Mouse (Mus musculus) heart, adult 9 months (tissue): ENCODE measurements at regions not wholly inside any gene's neighbourhood (a gene's known extent, or its start where the extent isn't known, plus 50 kb on each side); places are given as distances from the start of the nearest gene placed in this dataset.
A peak's percentile ranks its signal among the peaks of the same experiment; 100 is the strongest.
"Not testable (repeated sequence)": the region's sequence is repeated elsewhere in the genome, so short reads cannot be mapped to it uniquely, and the experiment has no call there.

ENCODE experiments used
- DNase-seq, 2 experiments: peaks; one replicate each; pipeline ENCODE4 v3.0.0; 2022; ENCODE audit warnings: low spot score in 2 of 2

DNA sequence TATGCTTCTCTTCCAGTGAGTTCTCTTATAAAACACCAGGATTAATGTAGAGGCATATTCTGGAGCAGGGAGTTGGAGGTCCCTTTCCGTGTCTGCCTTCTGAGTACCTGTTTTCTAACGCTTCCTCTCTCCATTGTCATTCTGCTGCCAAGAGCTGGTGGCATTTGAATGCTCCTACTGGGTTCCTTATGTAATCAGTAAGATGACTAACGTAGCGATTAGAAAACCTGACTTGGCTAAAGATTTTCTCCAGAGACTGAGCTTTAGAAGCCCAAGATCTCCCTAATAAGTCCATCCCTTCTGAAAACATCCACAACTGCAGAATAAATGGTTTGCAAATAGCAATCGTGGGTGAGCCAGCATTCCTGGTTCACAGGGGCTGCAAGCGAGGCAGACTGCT, 174.5 kb downstream of the Dhx15 start:
- no peak for DNase-seq

DNA sequence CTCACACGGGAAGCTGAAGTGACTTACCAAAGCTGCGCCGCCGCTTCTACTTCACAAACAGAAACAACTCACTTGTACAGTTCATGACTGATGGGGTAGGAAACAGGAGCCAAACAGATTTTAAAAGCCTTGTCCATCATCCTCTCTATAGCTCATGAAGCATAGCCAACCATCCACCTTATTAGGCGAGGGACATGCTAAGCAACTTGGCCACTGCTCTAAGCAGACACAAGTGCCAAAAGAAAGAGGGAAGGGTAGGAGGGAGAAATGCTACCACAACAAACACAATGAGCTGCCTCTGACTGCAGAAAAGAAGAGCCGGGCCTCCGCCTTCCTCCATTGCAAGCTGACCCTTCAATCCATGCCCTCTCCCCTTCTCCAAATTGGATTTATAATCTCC, 179.9 kb downstream of the Dhx15 start:
- no peak for DNase-seq

DNA sequence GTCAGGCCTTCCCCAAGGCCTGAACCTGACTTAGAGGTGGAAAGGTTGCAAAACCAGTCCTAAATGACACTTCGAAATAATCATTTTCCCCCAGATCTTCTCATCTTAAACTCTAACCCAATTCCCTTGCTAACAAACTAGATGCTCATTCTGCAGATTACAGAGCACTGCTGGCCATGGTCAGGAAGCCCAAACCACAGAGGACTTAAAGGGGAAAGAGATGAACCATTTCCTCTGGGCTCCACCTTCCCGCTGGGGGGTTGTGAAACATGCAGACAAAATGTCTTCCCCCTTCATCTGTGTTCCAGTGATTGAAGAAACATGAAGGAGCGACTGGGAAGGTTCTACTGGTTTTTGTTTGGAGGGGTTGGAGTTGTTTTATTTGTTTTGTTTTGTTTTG, 181.4 kb downstream of the Dhx15 start:
- DNase-seq = no peak

DNA sequence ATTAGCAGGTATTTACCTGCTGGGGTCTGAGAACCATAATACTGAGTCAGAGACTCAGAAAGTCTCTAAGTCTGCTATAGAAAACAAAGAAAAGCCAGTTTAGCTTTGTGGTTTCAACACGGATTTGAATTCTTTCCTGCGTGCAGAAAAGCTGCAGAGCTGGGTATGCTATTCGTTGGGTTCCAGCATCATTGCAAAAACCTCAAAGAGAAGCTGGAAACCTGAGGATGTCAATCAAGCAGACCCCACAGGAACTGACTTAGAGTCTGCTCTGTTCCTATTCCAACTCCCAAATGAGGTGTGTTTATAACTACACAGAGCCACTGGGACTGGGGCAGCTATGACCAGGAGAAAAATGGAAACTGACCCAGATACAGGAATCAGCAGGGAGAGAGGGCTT, 183.5 kb downstream of the Dhx15 start:
- no peak for DNase-seq

DNA sequence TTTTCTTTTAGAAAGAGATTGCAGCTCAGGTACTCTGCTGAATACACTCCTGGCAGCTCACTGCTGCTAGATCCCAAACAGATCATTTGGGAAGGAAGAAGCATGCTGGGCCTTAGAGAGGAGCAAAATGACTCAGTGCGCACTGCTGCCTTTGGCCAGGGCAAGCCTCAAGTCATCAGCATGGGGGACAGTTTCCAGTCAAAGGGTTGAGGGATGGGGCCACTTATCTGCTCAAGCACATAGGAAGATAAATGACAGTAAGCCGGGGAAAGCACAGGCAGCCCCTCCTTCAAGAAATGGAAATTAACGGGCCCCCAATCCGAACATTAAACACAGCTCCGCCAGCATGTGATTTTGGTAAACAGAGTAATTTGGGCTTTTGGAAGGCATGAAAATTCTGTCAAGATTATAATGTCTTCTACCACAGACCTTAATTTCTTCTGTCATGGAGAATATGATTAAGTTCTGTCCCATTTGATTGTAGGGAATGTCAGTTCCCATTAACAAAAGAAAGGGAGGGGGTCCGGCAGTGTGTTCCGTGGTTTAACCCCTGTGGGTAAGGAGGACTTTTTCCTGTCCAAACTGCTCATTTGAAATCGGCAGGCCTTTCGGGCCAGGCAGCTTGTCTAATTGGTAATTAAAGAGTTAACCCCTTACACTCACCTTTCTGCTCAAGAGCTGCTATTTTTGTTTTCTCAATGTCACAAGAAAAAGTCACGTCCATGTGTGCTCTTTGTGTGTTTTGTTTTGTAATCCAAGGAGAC, 199.3 kb downstream of the Dhx15 start:
- DNase-seq = no peak

DNA sequence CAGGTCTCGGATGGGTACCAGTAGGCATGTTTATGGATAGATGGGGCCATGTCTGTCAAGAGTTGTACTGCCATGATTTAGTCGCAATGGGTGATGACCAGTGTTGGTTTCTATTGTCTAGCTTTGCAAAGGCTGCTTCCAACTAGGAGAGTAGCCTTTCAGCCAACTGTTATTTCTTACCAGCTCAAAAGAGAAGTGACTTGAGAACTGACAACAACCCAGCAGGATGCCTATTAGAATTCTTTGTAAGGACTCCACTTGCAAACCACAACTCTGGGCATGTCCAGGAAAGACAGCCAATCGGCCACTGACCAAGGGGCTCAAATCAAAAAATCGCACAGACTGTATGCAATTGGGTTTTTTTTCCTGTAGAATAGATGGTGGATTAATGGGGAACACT, 200.9 kb downstream of the Dhx15 start:
- no peak for DNase-seq

DNA sequence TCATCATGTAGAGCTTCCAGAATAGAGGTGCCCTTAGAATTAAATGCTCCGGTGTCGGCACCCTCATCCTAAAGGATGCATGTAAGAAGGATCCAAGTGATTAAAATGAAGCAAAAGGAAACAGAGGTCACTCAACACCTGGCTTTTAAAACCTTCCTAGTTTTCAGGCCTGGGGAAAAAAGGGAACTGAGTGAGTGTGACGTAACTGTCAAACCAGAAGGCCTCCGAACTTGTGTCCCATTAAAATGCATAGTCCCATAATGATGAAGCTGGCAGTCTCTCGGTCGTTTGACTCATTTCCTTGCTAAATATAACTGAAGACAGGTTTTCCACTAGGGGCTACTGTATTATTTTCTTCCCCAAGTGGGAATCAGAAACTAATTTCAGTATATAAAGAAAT, 201.4 kb downstream of the Dhx15 start:
- DNase-seq = no peak

DNA sequence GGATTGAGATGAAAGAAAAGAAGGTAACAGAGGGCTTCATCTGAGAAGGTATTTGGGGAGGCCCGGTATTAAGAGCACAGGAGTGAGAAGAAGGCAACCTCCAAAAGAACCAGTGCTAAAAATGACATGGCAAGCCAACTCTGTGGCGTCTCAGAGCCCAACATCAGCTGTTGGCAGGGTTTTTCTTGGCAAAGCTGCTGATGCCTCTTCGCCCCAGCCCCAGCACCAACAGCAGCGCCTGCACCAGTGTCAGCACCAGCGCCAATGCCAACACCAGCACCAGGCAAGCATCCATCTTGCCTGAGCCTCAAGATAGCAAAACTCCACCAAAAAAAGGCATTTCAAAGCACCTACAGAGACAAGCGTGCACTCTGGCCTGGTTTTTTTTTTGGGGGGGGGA, 205.3 kb downstream of the Dhx15 start:
- DNase-seq = peak; percentile 36 to 38

DNA sequence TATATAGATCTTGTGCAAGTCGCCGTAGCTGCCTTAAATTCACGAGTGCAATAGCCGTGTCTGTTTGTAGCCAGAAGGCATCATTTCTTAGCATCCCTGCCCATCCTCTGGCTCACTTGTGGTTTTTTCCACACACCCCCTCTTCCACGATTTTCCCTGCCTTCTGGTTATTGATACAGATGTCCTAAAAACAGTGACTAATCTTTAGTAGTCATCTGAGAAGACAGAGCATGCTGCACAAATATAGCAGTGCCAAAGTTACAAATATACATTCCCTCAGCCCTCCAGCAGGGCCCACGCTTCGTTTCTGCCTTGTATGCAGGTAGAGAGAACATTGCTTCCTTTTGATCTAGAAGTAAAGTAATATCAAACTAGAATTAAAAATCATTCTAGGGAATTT, 207.5 kb downstream of the Dhx15 start:
- DNase-seq = no peak

DNA sequence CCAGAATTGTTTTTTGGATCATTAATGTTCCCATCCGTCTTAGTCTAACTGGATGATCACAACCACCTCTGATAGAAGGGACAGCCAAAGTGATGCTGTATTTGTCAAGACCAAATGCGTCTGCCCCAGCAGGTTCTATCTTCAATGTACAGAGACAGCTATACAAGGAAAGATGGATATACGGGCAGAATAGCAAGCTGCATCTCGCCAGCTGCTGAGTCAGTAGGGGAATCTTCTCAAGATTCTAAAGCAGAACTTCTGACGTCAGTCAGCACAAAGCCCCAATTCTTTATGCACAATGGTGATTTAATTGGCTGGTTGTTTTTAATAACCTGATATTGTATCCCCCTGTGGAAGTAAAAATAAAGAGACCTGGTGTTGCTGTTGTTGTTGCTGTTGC, 209.4 kb downstream of the Dhx15 start:
- no peak for DNase-seq

DNA sequence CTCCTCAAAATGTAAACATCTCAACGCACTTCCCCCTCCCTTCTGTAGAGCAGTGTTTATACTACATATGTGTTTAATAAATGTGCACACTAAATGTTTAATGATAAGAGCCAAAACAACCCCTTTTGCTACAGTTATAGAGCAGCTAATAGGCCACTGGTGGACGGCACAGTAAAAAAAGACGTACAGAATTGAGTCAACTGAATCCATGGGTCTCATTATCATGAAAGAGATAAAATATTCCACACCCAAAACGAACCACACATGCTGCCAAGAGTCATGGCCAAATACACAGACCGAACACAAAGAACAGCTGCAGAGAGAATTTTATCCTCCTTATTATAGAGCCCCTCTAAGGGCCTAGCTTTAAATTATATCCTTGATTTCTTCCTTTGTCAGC, 237.8 kb downstream of the Dhx15 start:
- no peak for DNase-seq

DNA sequence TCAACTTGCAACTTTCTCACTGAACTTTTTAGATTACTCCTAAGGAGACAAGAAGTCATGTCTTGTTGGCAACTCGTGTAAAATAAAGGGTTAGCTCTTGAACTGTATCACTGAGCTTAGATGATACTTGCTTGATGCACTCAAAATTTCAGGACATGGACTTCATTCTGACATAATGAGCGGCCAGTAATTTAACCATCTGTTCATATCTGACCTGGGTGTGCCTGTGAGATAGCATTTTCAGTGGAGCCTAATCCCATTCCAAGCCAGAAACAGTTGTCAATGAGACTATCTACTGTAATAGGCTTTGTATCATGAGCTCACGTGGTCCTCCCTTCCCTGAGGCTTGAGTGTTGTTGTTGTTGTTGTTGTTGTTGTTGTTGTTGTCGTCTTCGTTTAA, 240.3 kb downstream of the Dhx15 start:
- no peak for DNase-seq

DNA sequence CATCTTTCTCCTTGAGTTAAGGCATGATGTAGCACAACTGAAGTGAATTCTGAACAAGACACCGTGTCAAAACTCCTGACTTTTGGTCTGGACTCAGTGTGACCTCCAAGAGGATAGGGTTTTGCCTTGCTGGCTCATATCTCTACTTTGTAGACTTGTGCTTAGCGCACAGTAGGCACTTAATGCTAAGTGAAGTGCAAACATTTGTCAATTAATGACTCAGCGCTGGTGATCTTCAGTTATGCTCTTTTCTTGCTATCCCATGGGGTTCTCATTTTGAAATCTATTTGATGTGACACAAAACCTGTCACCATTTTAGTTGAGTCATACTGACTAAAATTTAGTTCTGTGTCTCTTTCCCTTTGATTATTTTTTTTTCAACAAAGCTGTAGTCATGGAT, 244.3 kb downstream of the Dhx15 start:
- no peak for DNase-seq

DNA sequence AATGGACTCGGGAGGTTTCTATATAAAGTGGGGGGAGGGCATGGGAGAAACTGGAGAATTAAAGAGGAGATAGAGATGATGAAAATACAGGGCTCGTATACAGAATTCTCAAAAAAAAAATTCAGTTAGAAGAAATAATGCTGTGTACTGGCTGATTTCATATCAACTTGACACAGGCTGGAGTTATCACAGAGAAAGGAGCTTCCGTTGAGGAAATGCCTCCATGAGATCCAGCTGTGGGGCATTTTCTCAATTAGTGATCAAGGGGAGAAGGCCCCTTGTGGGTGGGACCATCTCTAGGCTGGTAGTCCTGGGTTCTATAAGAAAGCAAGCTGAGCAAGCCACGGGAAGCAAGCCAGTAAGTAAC, 248.4 kb downstream of the Dhx15 start:
- DNase-seq = not testable (repeated sequence)

DNA sequence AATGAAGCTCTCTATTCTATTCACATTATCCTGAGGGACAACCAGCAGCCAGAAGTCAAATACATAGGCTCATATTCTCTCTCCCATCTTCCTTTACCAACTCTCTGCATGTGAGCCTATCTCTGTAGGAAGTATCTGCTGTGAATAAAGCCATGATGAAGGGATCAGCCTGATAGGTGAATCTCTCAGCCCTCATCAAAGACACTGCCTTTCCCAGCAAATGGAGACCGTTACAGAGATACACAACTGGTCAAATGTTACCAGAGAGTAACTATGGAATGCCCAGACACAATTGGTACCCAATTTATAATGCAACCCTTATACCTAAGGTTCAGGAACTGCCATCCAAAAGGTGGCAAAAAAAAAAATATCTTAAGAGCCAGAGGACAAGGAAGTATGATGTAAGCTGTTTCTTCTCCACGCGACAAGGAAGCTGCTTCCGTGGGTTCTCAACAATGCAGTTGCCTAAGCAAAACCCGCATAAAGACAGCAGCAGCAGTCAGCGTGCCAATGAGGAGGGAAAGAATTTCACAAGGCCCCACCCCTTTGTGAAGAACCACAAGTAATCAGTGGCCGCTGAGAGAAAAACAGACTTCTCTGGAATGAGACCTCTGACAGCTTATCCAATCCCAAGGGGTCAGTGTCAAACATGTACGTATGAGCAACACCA, 248.9 kb downstream of the Dhx15 start:
- no peak for DNase-seq

DNA sequence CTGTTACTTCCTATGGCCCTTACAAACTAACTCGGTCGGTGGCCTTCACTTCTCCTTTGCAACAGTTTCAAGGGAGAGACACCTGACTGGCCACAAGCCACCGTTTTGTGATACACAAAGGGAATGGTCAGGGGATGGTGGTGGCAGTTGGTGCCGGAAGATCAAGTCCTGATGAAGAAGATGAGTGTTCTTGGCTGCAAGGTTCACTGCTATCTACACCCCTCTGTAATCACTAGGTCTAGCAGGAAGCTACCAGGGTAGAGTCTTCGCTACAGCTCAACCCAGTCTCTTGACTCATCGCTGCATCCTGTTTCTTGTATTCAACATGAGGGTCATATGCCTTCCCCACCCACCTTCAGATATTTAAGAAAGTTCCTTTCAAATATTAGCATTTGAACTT, 251.5 kb downstream of the Dhx15 start:
- no peak for DNase-seq

DNA sequence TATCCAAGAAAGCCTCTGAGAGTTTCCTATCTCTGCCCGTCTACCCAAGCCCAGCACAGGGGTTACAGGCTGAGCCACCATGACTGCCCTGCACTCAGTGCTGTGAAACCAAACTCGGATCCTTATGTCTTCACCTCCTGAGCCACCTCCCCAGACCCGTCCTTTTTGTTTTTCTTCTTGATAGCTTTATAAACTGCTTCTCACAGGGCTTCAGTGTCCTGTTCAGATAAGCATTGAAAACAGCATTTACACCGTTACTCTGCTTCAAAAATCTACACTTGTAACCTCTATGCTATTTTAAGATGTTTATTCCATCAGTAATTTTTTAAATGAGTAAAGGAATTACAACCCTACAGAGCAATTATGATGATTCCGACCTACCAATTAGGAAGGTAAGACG, 253.0 kb downstream of the Dhx15 start:
- no peak for DNase-seq

DNA sequence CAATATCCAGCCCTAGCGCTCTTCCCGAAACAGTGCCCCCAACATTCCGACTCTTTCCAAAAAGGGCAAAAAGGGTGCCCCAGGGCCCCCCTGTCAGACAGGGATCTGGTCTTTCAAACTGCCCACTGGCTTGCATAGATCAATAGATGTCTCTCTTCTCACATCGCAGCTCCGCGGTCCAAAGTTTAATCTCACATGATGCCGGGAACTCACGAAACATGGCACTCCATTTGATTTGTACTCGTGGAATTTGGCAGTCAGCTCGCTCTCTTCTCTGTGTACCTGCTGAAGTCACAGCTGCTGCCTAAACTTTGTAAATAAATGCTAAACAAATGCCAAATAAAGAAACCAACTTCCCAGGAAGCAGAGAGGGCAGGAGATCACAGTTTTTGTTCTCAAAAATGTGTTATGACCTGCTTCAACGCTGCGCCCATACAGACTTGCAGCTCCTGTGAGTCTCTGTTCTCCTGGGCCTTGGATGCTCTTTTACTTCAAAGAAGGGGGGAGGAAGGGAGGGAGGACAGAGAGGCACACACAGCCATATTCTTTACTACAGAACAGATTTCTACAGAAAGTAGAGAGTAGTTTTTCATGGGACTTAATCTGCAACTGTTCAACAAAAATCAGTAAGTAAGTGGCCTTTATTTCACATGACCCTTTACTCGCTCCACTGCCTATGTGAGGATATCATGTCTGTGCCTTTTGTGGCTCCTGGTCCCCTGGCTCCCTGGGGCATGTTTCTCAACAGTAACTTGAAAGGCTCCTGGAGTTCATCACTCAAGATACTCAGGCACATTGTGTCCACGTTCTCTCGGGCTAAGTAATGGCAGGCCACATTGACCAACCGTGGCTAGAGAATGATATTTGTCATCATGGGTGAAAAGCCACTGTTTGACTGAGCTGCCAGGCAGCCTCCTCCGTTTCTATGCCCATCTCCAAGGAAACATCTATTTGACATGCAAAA, 254.6 kb downstream of the Dhx15 start:
- no peak for DNase-seq

DNA sequence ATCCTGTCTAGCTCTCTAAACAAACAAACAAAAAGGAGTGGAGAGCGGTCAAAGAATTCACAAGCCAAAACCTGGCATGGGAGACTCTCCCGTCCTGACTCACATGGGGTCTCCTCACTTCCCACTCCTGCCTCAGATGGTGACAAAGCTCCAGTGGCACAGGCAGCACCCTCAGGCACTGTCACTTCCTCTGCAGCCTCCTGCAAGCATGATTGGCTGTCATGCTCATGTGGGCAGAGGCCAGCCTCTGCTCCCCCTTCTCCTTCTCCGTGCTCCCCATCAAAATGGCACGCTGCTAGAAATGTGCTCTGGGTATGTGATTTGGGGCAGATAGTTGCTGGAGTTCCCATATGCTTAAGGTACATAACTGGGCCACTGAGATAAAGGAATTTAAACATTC, 255.4 kb downstream of the Dhx15 start:
- DNase-seq = no peak

DNA sequence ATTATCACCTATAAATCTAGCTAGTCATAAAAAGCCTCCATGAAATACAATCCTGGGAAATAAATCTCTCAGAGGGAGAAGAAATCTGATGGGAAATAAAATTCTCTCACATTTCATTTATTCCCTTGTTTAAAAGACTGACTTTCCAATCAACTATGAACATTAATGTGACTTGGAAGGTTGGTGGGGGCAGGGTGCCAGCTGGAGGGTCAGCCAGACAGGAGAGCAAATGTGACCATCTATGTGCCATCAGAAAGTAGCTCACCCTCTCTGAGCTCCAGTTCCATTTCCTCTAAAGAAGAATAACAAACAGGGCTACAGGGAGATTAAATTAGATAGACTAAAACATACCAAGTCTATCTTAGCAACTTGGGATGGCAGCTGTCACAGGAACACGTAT, 257.0 kb downstream of the Dhx15 start:
- no peak for DNase-seq

DNA sequence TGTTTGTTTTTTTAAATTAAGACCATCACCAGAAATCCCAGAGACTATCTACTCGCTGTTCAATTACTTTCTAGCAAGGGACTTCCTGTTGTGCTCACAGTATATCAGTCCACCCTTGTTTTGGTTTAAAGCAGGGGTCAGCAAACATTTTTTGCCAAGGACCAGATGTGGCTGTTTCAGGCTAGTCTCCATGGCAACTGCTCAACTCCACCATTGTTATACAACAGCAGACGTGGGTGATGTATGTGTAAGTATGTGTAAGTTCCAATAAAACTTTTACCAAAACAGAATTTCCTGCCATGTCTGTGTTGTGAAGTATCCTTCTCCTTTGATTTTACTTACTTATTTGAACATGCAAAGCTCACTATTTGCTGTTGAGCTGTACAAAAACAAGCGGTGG, 259.9 kb downstream of the Dhx15 start:
- no peak for DNase-seq

DNA sequence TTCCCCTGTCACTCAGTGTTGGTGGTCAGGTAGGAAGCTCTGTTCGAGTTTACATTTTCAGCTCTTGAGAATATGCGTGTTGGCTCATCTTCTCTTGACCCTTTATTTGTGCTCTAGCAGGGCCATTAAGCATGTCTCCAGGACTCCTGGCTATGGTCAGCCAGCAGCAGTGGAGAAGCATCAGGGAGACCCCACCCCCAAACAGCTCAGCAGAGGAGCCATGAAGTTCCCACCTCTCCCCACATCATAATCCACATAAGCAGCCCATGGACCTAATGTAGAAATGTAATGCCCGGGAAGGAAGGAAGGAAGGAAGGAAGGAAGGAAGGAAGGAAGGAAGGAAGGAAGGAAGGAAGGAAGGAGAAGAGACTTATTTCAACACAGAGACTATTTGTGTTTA, 261.5 kb downstream of the Dhx15 start:
- no peak for DNase-seq

DNA sequence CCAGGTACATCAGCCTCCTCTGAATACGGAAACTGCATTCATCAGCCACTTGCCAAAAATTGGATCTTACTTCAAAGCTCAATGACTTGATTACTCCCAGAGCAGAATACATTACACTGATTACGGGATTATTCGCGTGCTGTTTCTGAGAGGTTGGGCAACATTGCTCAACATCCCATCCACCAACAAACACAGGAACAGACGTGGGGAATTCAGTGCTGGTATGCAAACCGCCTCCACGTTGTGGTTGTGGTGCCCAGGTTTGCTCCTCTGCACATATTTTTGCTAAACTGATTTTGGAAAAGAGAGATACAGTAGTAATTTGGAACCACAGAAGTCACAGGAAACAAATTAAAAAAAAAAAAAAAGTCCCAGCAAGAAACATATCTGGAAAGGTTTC, 266.9 kb downstream of the Dhx15 start:
- DNase-seq = no peak
